Mouse (Mus musculus) intestine, postnatal 0 days (tissue): ENCODE results near the gene Dlg2. TPM values are rescaled to one million over a fixed set of nuclear protein-coding genes. Genes with fewer than 3 reads are reported as not detected.

Experiments used
- ATAC-seq: fragments of 200-750 bp; cut with Nextera tagmentation; 2 replicates; pipeline ENCODE4 v1.8.0; 2017; ENCODE audit warnings: mild to moderate bottlenecking, moderate TSS enrichment, moderate library complexity
- H3K27ac ChIP-seq: fragments of 300-500 bp; sonication (generic); 2 replicates; pipeline ENCODE4 v1.5.1; 2014; ENCODE audit warnings: mild to moderate bottlenecking, low read depth, low read length, moderate library complexity
- H3K27me3 ChIP-seq: fragments of 300-500 bp; sonication (generic); replicated peaks from 2 replicates; pipeline ENCODE4 v1.6.1; 2014; ENCODE audit warnings: low read length, mixed read lengths; ENCODE audit not compliant: control insufficient read depth, insufficient read depth
- H3K36me3 ChIP-seq: fragments of 300-500 bp; sonication (generic); 2 replicates; pipeline ENCODE4 v1.6.1; 2014; ENCODE audit warnings: mild to moderate bottlenecking, moderate library complexity; ENCODE audit not compliant: control insufficient read depth, insufficient read depth
- H3K4me1 ChIP-seq: fragments of 300-500 bp; sonication (generic); replicated peaks from 2 replicates; pipeline ENCODE4 v1.6.1; 2014; ENCODE audit warnings: antibody characterized with exemption, low read length, mixed read lengths; ENCODE audit not compliant: control insufficient read depth, insufficient read depth
- H3K4me2 ChIP-seq: fragments of 300-500 bp; sonication (generic); replicated peaks from 2 replicates; pipeline ENCODE4 v1.6.1; 2014; ENCODE audit warnings: low read depth, mild to moderate bottlenecking, moderate library complexity
- H3K4me3 ChIP-seq: fragments of 300-500 bp; sonication (generic); 2 replicates; pipeline ENCODE4 v1.5.1; 2014; ENCODE audit warnings: low read depth, low read length
- H3K9ac ChIP-seq: fragments of 300-500 bp; sonication (generic); 2 replicates; pipeline ENCODE4 v1.6.1; 2014; ENCODE audit warnings: mild to moderate bottlenecking, low read depth, low read length
- H3K9me3 ChIP-seq: fragments of 300-500 bp; sonication (generic); 2 replicates; pipeline ENCODE4 v1.6.1; 2016; ENCODE audit warnings: mixed run types; ENCODE audit not compliant: control insufficient read depth
- CTCF ChIP-seq: sonication (generic); IDR thresholded peaks from 2 replicates; pipeline ENCODE4 v1.5.1; 2016; ENCODE audit warnings: low read depth, mild to moderate bottlenecking, control low read depth, antibody characterized with exemption, moderate library complexity
- WGBS: fragments of 180-500 bp; shearing (Covaris S2); extraction: QIAGEN DNeasy Blood & Tissue Kit; methylation state at CpG from one replicate; pipeline ENCODE4 v1.1.7; 2014; 5-methylcytosine and 5-hydroxymethylcytosine counted together
- polyA plus RNA-seq: library from polyadenylated mRNA; unstranded; fragments of >200 nt; fragmentation: Nextera tagmentation; extraction: Ambion mirVana; gene quantifications from 2 replicates; pipeline ENCODE4 v1.2.1, GENCODE M21; 2015

Gene Dlg2
- polyA plus RNA-seq, 1 experiment from 2014 or later, result 1.1 TPM

DNA sequence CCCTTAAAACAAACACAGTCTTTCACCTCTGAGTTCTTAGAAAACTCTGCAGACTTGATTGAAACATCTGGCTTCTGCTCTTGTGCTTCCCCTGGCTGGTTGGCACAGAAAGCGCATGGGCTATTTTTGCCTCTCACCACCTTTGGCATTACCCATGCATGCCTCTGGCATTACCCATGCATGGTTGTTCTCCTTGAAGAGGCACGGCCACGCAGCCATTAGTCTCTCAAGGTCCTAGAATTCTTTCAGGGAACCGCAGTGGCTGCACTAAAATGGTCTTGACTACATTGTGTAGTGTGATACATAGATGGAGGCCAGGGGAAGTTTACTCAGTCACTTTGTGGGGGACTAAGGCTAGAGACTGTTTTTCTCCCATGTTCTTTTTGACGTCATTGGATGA lies 1709.9 kb downstream of the Dlg2 start:
- Histone ChIP-seq H3K9me3 (no peaks in the 10 kb centered on the region), H3K27ac (no peak overlapping the region), H3K27me3 (no peaks in the 10 kb centered on the region), H3K9ac (no peak overlapping the region), H3K4me3 (no peak overlapping the region), H3K4me1 (no peaks in the 10 kb centered on the region), H3K36me3 (no peaks in the 10 kb centered on the region), H3K4me2 (no peak overlapping the region)
- WGBS, result 83% methylated on average over 5 of the region's 5 CpGs
- no peak for ATAC-seq
- no peak for TF ChIP-seq CTCF

DNA sequence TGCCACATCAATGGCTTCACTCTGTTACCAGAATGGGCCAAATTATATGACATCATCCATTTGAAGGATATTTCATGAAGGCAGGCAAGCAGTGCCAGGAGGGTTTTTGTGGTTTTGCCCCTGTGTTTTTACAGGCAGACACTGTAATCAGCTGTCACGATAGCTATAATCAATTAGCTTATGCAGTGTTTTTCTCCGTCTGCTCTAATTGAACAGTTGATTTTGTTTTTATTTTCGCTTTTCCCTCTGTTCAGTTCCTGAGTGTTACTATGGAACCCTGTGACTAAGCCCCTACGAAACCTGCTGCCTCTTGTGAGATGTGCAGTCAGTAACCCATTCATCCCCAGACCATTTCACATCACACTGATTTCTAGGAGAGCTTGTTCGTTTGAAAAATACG lies 1712.7 kb downstream of the Dlg2 start:
- Histone ChIP-seq H3K9ac (no peak overlapping the region), H3K4me3 (no peak overlapping the region), H3K4me2 (no peak overlapping the region), H3K27me3 (no peaks in the 10 kb centered on the region), H3K4me1 (no peaks in the 10 kb centered on the region), H3K27ac (no peak overlapping the region), H3K9me3 (no peaks in the 10 kb centered on the region), H3K36me3 (no peaks in the 10 kb centered on the region)
- 71% methylated on average over 6 of the region's 6 CpGs for WGBS
- no peak for TF ChIP-seq CTCF
- no peak for ATAC-seq

DNA sequence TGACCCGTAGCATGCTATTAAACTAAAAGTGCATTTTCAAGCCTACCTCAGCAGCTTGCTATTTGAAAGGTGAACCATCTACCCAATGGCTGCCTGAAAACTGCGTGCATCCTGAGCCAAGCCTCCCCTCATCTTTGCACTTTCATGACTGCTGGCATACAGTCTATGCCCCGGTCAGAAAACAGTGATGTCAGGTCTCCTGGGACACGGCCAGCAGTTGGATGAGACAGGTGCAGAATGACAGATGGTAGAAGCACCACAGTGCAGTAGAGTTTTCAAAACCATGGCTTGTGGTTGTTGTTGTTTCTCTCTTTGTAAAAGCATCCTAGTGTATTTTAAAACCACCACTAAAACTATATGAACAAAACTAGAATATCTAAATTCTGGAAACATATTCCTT lies 1719.5 kb downstream of the Dlg2 start:
- ATAC-seq, result no peak
- Histone ChIP-seq H3K9me3 (no peaks in the 10 kb centered on the region), H3K4me3 (no peak overlapping the region), H3K9ac (no peak overlapping the region), H3K27me3 (no peaks in the 10 kb centered on the region), H3K36me3 (no peaks in the 10 kb centered on the region), H3K4me2 (no peak overlapping the region), H3K27ac (no peak overlapping the region), H3K4me1 (no peaks in the 10 kb centered on the region)
- WGBS, result 82% methylated on average over 4 of the region's 4 CpGs
- no peak for TF ChIP-seq CTCF

DNA sequence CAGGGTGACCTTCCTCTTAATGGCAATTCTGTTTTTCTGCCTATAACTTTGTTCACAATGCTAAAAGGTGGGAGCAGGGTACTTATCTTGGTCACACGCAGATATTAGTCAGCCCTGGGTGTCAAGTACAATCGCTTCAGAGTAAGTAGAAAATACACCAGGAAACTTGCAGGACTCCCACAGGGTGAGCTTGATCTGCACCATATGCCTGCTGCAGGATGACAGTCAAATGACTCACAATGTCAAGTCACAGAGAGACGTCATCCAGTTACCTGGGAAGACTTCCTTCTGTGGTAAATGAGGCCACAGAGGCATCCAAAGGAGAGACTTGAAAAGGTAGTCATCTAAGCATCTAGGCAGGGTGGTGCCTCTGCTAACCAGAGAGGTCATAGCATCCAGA lies 1721.1 kb downstream of the Dlg2 start:
- 84% methylated on average over 3 of the region's 3 CpGs for WGBS
- no peak overlapping the region for H3K4me3 ChIP-seq
- ATAC-seq, result no peak

DNA sequence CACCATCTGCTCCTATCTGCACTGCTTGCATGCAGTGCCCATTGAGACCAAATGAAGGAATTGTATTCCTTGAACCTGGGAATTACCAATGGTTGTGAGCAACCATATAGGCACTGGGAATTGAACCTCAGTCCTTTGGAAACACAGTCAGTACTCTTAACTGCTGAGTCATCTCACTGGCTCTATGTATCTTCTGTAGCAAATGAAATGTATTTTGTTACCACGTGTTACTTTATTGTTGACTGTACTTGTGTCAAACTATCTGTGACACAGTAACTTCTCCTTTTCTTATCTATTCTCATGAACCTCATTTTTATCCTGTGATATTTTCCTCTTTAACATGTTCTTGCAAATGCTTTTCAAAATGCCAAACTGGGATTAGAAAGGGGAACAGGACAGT lies 1722.7 kb downstream of the Dlg2 start:
- Histone ChIP-seq H3K4me3 (no peak overlapping the region), H3K4me1 (no peaks in the 10 kb centered on the region), H3K9me3 (no peaks in the 10 kb centered on the region), H3K27me3 (no peaks in the 10 kb centered on the region), H3K36me3 (no peaks in the 10 kb centered on the region), H3K4me2 (no peak overlapping the region), H3K27ac (no peak overlapping the region), H3K9ac (no peak overlapping the region)
- WGBS, result 76% methylated on average over 1 of the region's 1 CpGs
- no peak for TF ChIP-seq CTCF
- ATAC-seq, result no peak

More for the DNA sequence above, 1721.1 kb downstream of the Dlg2 start:
- Histone ChIP-seq H3K4me2 (no peak overlapping the region), H3K36me3 (no peaks in the 10 kb centered on the region), H3K9ac (no peak overlapping the region), H3K27me3 (no peaks in the 10 kb centered on the region), H3K27ac (no peak overlapping the region), H3K4me1 (no peaks in the 10 kb centered on the region), H3K9me3 (no peaks in the 10 kb centered on the region)
- no peak for TF ChIP-seq CTCF

DNA sequence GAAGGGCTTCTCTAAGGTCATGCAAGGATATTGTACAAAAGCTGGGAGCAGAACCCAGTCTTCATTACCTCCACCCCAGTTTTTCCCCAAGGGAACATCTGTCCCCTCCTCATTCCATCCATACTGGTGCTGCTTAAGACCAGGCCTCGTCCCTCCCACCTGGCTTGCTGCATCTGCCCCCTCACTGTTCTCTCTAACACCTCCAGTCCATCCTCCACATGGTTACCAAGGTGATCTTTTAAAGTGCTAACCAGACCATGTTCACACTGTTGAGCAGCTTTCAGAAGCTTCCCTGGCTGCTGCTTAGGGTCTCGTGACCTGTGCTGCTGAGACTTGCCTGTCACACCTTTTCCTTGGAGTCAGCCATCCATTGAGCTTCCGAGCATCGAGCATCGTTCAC lies 1734.2 kb downstream of the Dlg2 start:
- H3K9me3 ChIP-seq, result no peaks in the 10 kb centered on the region
- H3K4me2 ChIP-seq, result no peak overlapping the region
- TF ChIP-seq CTCF, result no peak
- 86% methylated on average over 5 of the region's 5 CpGs for WGBS
- no peak overlapping the region for H3K27ac ChIP-seq
- H3K4me3 ChIP-seq, result no peak overlapping the region
- no peaks in the 10 kb centered on the region for H3K36me3 ChIP-seq
- ATAC-seq, result no peak
- H3K27me3 ChIP-seq, result no peaks in the 10 kb centered on the region
- H3K9ac ChIP-seq, result no peak overlapping the region
- H3K4me1 ChIP-seq, result no peaks in the 10 kb centered on the region

DNA sequence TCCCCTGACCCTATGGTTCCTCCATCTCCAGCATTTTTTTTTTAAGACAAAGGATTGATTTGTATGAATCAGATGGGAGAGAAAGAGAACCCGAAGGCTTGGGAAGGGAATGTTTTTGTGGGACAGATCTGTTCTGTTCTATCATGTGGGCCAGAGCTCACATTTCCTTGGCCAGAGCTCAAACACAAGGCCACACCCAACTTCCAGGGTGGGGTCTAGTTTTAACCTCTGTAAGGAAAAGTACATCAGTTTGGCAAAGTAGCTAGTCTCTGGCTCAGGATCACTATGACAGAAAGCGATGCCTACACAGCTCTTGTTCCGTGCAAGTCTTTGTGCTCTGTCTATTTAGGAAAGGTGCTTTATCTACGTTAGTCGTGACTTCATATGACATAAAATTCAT lies 1737.3 kb downstream of the Dlg2 start:
- Histone ChIP-seq H3K27me3 (no peaks in the 10 kb centered on the region), H3K9ac (no peak overlapping the region), H3K4me3 (no peak overlapping the region), H3K4me1 (no peaks in the 10 kb centered on the region), H3K9me3 (no peaks in the 10 kb centered on the region), H3K36me3 (no peaks in the 10 kb centered on the region), H3K4me2 (no peak overlapping the region), H3K27ac (no peak overlapping the region)
- WGBS, result 88% methylated on average over 5 of the region's 5 CpGs
- no peak for ATAC-seq
- no peak for TF ChIP-seq CTCF
